Mouse (Mus musculus) activated CD4-positive, CD25-positive, alpha-beta regulatory T cell (primary cell): ENCODE data around the gene Olfr1153. TPM values are rescaled to one million over a fixed set of nuclear protein-coding genes. Genes with fewer than 3 reads are reported as not detected.

Experiments used
- polyA plus RNA-seq, 2 experiments: library from polyadenylated mRNA; unstranded; fragments of 100-300 nt; shearing (Covaris generic); gene quantifications; one replicate each; pipeline ENCODE4 v1.2.1; 2017

Olfr1153 gene
- polyA plus RNA-seq, result under 1 TPM in 1 of 2 experiments, not detected in 1; 0.22 TPM

GRCm38 (mm10) chr2:87894662-87895061, at the start of gene Olfr1153:
Olfr1153 (plus strand) TSS chr2:87894962.

GRCm38 (mm10) chr2:87855562-87855961, 39.2 kb upstream of the Olfr1153 start, which contains the start of gene Olfr1151:
Olfr1151 (plus strand) TSS chr2:87855862.

GRCm38 (mm10) chr2:87866192-87866591, 28.6 kb upstream of the Olfr1153 start, which contains the start of gene Olfr1152:
Olfr1152 (plus strand) TSS chr2:87866492.

GRCm38 (mm10) chr2:87905066-87905465, 10.3 kb downstream of the Olfr1153 start, which contains the start of gene Olfr1154:
Olfr1154 (minus strand) TSS chr2:87905166.

GRCm38 (mm10) chr2:87945037-87945436, 50.3 kb downstream of the Olfr1153 start, which contains the start of gene Olfr1155:
Olfr1155 (minus strand) TSS chr2:87945137.

Other genes with a start within 250 kb of the Olfr1153 start
- gene Olfr1133, start 247.6 kb upstream of the Olfr1153 start, polyA plus RNA-seq, result under 1 TPM in 1 of 2 experiments, not detected in 1; 0.53 TPM
- gene Olfr1134, start 236.5 kb upstream of the Olfr1153 start, polyA plus RNA-seq, result not detected
- not detected for gene Olfr1135, start 221.3 kb upstream of the Olfr1153 start, polyA plus RNA-seq
- not detected for gene Olfr1136, start 201.0 kb upstream of the Olfr1153 start, polyA plus RNA-seq
- not detected for gene Olfr1137, start 181.8 kb upstream of the Olfr1153 start, polyA plus RNA-seq
- under 1 TPM in 1 of 2 experiments, not detected in 1; 0.11 TPM for gene Olfr1138, start 155.0 kb upstream of the Olfr1153 start, polyA plus RNA-seq
- under 1 TPM in 1 of 2 experiments, not detected in 1; 0.31 TPM for gene Olfr1140, start 151.2 kb upstream of the Olfr1153 start, polyA plus RNA-seq
- not detected for gene Olfr1141, start 141.0 kb upstream of the Olfr1153 start, polyA plus RNA-seq
- not detected for gene Olfr152, start 115.5 kb upstream of the Olfr1153 start, polyA plus RNA-seq
- not detected for gene Olfr1143, start 94.4 kb upstream of the Olfr1153 start, polyA plus RNA-seq
- not detected for gene Olfr1145, start 85.1 kb upstream of the Olfr1153 start, polyA plus RNA-seq
- gene Olfr1148, start 64.4 kb upstream of the Olfr1153 start, polyA plus RNA-seq, result under 1 TPM; 0.27 to 0.42 TPM
- gene Olfr1150-ps1, start 51.0 kb upstream of the Olfr1153 start, polyA plus RNA-seq, result not detected
- gene Olfr1151, start 39.1 kb upstream of the Olfr1153 start, polyA plus RNA-seq, result under 1 TPM in 1 of 2 experiments, not detected in 1; 0.45 TPM
- under 1 TPM in 1 of 2 experiments, not detected in 1; 0.06 TPM for gene Olfr1152, start 28.5 kb upstream of the Olfr1153 start, polyA plus RNA-seq
- gene Olfr1154, start 10.2 kb downstream of the Olfr1153 start, polyA plus RNA-seq, result under 1 TPM in 1 of 2 experiments, not detected in 1; 0.20 TPM
- gene Olfr1155, start 50.2 kb downstream of the Olfr1153 start, polyA plus RNA-seq, result not detected
- under 1 TPM; 0.06 to 0.07 TPM for gene Olfr1156, start 58.1 kb downstream of the Olfr1153 start, polyA plus RNA-seq
- under 1 TPM in 1 of 2 experiments, not detected in 1; 0.08 TPM for gene Olfr1157, start 73.3 kb downstream of the Olfr1153 start, polyA plus RNA-seq
- gene Olfr74, start 79.7 kb downstream of the Olfr1153 start, polyA plus RNA-seq, result not detected
- not detected for gene Olfr1158, start 95.2 kb downstream of the Olfr1153 start, polyA plus RNA-seq
- not detected for gene Olfr1160, start 113.3 kb downstream of the Olfr1153 start, polyA plus RNA-seq
- under 1 TPM in 1 of 2 experiments, not detected in 1; 0.41 TPM for gene Olfr1161, start 127.8 kb downstream of the Olfr1153 start, polyA plus RNA-seq
- under 1 TPM in 1 of 2 experiments, not detected in 1; 0.11 TPM for gene Olfr73, start 142.7 kb downstream of the Olfr1153 start, polyA plus RNA-seq
- not detected for gene Olfr1162, start 156.2 kb downstream of the Olfr1153 start, polyA plus RNA-seq
- not detected for gene Olfr1163, start 176.9 kb downstream of the Olfr1153 start, polyA plus RNA-seq
- gene Olfr1164, start 199.0 kb downstream of the Olfr1153 start, polyA plus RNA-seq, result not detected
- not detected for gene Olfr1166, start 233.3 kb downstream of the Olfr1153 start, polyA plus RNA-seq